Mouse (Mus musculus) intestine, postnatal 0 days (tissue): ENCODE data around the gene Vangl1. TPM values are rescaled to one million over a fixed set of nuclear protein-coding genes. Genes with fewer than 3 reads are reported as not detected.

Source experiments
- ATAC-seq: fragments of 200-750 bp; cut with Nextera tagmentation; 2 replicates; pipeline ENCODE4 v1.8.0; 2017; ENCODE audit warnings: mild to moderate bottlenecking, moderate TSS enrichment, moderate library complexity
- H3K27ac ChIP-seq: fragments of 300-500 bp; sonication (generic); 2 replicates; pipeline ENCODE4 v1.5.1; 2014; ENCODE audit warnings: mild to moderate bottlenecking, low read depth, low read length, moderate library complexity
- H3K27me3 ChIP-seq: fragments of 300-500 bp; sonication (generic); replicated peaks from 2 replicates; pipeline ENCODE4 v1.6.1; 2014; ENCODE audit warnings: low read length, mixed read lengths; ENCODE audit not compliant: control insufficient read depth, insufficient read depth
- H3K36me3 ChIP-seq: fragments of 300-500 bp; sonication (generic); 2 replicates; pipeline ENCODE4 v1.6.1; 2014; ENCODE audit warnings: mild to moderate bottlenecking, moderate library complexity; ENCODE audit not compliant: control insufficient read depth, insufficient read depth
- H3K4me1 ChIP-seq: fragments of 300-500 bp; sonication (generic); replicated peaks from 2 replicates; pipeline ENCODE4 v1.6.1; 2014; ENCODE audit warnings: antibody characterized with exemption, low read length, mixed read lengths; ENCODE audit not compliant: control insufficient read depth, insufficient read depth
- H3K4me2 ChIP-seq: fragments of 300-500 bp; sonication (generic); replicated peaks from 2 replicates; pipeline ENCODE4 v1.6.1; 2014; ENCODE audit warnings: low read depth, mild to moderate bottlenecking, moderate library complexity
- H3K4me3 ChIP-seq: fragments of 300-500 bp; sonication (generic); 2 replicates; pipeline ENCODE4 v1.5.1; 2014; ENCODE audit warnings: low read depth, low read length
- H3K9ac ChIP-seq: fragments of 300-500 bp; sonication (generic); 2 replicates; pipeline ENCODE4 v1.6.1; 2014; ENCODE audit warnings: mild to moderate bottlenecking, low read depth, low read length
- H3K9me3 ChIP-seq: fragments of 300-500 bp; sonication (generic); 2 replicates; pipeline ENCODE4 v1.6.1; 2016; ENCODE audit warnings: mixed run types; ENCODE audit not compliant: control insufficient read depth
- CTCF ChIP-seq: sonication (generic); IDR thresholded peaks from 2 replicates; pipeline ENCODE4 v1.5.1; 2016; ENCODE audit warnings: low read depth, mild to moderate bottlenecking, control low read depth, antibody characterized with exemption, moderate library complexity
- WGBS: fragments of 180-500 bp; shearing (Covaris S2); extraction: QIAGEN DNeasy Blood & Tissue Kit; methylation state at CpG from one replicate; pipeline ENCODE4 v1.1.7; 2014; 5-methylcytosine and 5-hydroxymethylcytosine counted together
- polyA plus RNA-seq: library from polyadenylated mRNA; unstranded; fragments of >200 nt; fragmentation: Nextera tagmentation; extraction: Ambion mirVana; gene quantifications from 2 replicates; pipeline ENCODE4 v1.2.1, GENCODE M21; 2015

Gene Vangl1
- polyA plus RNA-seq, 1 experiment from 2014 or later: 7.2 TPM

DNA sequence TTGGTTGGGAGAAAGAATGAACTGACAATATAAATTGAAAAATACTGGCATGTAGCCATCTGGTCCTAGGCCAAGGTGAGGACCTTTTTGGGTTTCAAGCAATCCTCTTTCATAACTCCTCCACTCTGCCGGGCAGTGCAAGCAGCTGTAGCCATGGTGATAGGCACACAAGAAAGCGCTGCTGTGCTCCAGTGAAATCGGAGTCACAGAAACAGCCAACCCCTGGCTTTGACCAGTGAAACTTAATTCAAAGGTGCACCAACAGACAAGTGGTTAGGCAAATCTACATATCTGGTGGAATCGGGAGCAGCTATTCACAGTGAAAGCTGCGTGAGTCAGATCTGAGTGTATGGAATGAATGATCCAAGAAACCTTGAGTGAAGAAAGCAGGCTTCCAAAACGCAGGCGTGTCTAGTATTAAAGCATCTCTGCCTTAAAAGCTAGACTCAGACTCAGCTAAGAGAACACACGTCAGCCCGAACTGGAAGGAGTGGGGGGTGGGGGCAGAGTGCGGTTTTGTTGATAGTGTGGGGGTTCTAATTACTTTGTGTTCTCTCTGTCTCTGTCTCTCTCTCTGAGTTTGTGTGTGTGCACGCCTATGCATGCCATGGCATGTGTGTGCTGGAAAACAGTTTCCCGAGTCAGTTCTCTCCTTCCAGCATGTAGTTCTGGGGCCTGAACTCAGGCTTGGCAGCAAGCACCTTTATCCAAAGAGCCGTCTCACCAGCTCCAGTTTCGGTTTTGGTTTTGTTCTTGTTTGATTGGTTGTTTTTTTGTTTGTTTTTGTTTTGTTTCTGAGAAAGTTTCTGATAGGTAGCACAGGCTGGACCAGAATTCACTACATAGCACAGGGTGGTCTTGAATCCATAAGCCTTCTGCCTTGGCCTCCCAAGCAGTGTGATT is 44.8 kb downstream of the Vangl1 start:
- no peaks in the 10 kb centered on the region for H3K27me3 ChIP-seq
- no peaks in the 10 kb centered on the region for H3K4me1 ChIP-seq
- no peak overlapping the region for H3K9ac ChIP-seq
- TF ChIP-seq CTCF: no peak
- no peak overlapping the region for H3K4me3 ChIP-seq
- no peak overlapping the region for H3K4me2 ChIP-seq
- ATAC-seq: no peak
- peaks cover 49% of the 10 kb centered on the region for H3K36me3 ChIP-seq
- H3K27ac ChIP-seq: no peak overlapping the region
- WGBS: 72% methylated on average over 14 of the region's 14 CpGs
- H3K9me3 ChIP-seq: no peaks in the 10 kb centered on the region

DNA sequence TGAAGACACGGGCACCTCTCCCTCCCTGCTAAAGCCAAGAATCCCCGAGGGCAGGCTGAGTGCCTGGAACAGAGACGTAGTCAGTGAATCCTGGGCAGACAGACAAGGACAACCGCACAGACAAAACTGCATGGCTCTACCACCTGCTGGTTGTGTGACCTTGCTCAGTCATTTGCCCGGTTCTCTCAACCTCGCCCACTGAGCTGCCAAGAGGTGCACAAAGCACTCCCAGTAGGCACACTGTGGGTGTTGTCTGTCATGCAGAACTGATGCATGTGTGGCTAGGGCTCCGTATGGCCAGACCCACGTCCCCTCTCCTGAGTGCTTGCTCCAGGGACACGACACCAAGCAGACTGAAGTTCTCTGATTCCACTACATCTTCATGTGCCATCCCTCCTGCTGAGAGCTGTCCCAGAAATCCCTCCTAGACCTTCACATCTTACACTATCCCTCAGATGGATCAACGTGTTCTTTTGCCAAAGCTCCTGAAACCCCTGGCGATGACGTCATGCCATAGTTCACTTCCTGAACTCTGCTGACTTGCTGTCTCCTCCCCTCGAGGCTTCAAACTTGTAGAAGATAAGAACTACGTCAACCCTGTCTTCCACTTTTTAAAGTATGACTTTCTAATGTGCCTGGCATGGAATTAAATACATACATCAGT is 45.6 kb downstream of the Vangl1 start:
- WGBS: 74% methylated on average over 14 of the region's 14 CpGs
- no peak overlapping the region for H3K4me2 ChIP-seq
- no peak for ATAC-seq
- H3K27me3 ChIP-seq: no peaks in the 10 kb centered on the region
- H3K9ac ChIP-seq: no peak overlapping the region
- no peak for TF ChIP-seq CTCF
- no peaks in the 10 kb centered on the region for H3K9me3 ChIP-seq
- H3K36me3 ChIP-seq: peaks cover 41% of the 10 kb centered on the region
- H3K4me1 ChIP-seq: no peaks in the 10 kb centered on the region
- H3K4me3 ChIP-seq: no peak overlapping the region
- H3K27ac ChIP-seq: no peak overlapping the region

DNA sequence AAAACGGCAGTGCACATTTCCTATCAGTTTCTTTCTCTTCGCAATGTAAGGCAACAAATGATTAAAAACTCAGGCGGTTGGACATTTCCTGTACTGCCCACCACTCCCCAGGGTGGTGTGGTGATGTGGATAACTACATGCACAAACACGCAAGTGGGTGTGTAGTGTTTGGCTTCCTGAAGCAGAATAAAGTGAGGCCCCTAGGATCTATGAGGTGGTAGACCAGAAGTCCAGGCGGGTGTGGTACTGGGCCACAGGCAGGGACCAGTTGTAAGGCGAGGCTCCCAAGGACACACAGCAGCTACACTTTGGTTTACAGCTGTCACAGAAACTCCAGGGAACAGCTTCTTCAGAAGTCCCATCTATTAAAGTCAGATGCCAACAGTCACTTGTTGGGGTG is 46.8 kb downstream of the Vangl1 start:
- Histone ChIP-seq H3K9me3 (no peaks in the 10 kb centered on the region), H3K9ac (no peak overlapping the region), H3K4me3 (no peak overlapping the region), H3K36me3 (peaks cover 30% of the 10 kb centered on the region), H3K4me1 (peaks cover 1% of the 10 kb centered on the region; the same call in 1 of the 2 replicates), H3K27me3 (no peaks in the 10 kb centered on the region), H3K4me2 (no peak overlapping the region), H3K27ac (no peak overlapping the region)
- TF ChIP-seq CTCF: no peak
- ATAC-seq: no peak
- WGBS: 65% methylated on average over 6 of the region's 6 CpGs

DNA sequence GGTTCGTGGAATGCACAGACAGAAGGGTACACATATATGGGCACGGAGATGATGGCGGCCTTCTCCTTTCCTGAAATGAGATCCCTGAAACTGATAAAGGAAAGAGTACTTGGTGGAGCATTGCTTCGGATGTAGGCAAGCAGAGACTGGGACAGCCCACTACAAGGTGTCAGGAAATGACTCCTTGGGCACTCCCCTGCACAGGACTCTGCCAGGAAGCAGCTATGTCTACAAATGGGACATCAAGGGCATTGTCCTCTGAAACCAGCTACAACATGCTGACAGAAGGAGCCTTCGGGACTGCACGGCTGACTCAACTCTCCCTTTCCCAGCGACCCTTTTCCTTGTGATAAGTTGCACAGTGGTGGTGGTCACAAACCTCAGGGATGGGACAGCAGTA is 47.8 kb downstream of the Vangl1 start:
- no peak overlapping the region for H3K27ac ChIP-seq

DNA sequence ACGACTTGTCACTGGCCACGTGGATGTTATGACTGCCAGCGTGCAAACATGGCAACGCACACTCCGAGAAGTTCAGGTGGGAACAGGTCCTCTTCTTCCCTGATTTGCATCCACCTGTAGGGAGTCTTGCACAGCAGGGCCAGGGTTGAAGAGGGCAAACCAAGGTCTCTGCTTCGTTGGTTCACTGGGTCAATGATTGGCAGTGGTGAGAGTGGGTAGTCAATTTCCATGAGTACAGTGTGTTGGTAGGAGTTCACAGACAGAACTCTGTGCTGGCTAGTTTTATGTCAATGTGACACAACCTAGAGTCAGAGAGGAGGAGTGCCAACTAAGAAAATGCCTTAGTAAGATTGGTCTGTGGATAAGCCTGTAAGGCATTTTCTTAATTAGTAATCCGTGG is 50.4 kb downstream of the Vangl1 start:
- no peak overlapping the region for H3K4me2 ChIP-seq
- no peak overlapping the region for H3K27ac ChIP-seq
- TF ChIP-seq CTCF: no peak
- peaks cover 4% of the 10 kb centered on the region; the same call in 1 of the 2 replicates for H3K4me1 ChIP-seq
- no peak for ATAC-seq
- H3K4me3 ChIP-seq: no peak overlapping the region
- H3K9ac ChIP-seq: no peak overlapping the region
- no peaks in the 10 kb centered on the region for H3K9me3 ChIP-seq
- peaks cover 11% of the 10 kb centered on the region for H3K36me3 ChIP-seq
- 80% methylated on average over 7 of the region's 7 CpGs for WGBS
- H3K27me3 ChIP-seq: no peaks in the 10 kb centered on the region

More for the DNA sequence above, 47.8 kb downstream of the Vangl1 start:
- no peaks in the 10 kb centered on the region for H3K9me3 ChIP-seq
- 90% methylated on average over 7 of the region's 7 CpGs for WGBS
- peaks cover 4% of the 10 kb centered on the region; the same call in 1 of the 2 replicates for H3K4me1 ChIP-seq
- H3K4me3 ChIP-seq: no peak overlapping the region
- H3K4me2 ChIP-seq: no peak overlapping the region
- TF ChIP-seq CTCF: no peak
- H3K9ac ChIP-seq: no peak overlapping the region
- ATAC-seq: no peak
- H3K36me3 ChIP-seq: peaks cover 22% of the 10 kb centered on the region
- H3K27me3 ChIP-seq: no peaks in the 10 kb centered on the region

DNA sequence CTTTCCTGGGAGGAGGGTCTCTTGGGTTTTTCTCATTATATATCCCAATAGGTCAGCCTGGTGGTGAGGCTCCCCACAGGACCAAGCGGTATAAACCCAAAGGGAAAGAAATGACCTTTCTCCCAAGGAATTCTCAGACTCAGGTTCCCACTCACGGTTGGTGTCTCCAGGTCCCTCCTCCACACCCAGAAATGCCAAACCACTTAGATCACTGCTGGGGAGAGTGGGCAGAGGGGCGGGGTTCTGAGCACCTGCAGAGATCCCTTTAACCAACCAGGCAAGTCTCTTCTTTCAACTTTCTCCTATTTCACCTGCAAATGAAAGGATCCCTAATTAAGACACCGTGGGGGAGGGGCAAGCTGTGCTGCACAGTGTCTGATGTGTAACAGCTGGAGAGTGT is 51.6 kb downstream of the Vangl1 start:
- ATAC-seq: peak; percentile 70
- Histone ChIP-seq H3K27me3 (no peaks in the 10 kb centered on the region), H3K9me3 (no peaks in the 10 kb centered on the region), H3K36me3 (peaks cover 7% of the 10 kb centered on the region; the same call in 1 of the 2 replicates), H3K4me1 (peaks cover 4% of the 10 kb centered on the region; the same call in 1 of the 2 replicates), H3K27ac (no peak overlapping the region), H3K4me3 (no peak overlapping the region), H3K4me2 (peak overlapping the region; percentile 4; the same call in 1 of the 2 replicates), H3K9ac (no peak overlapping the region)
- TF ChIP-seq CTCF: no peak
- 19% methylated on average over 4 of the region's 4 CpGs for WGBS
